Mouse (Mus musculus) liver, adult 2 months (tissue): Measurements from ENCODE around the gene Tnpo2.

Experiments used
- CTCF ChIP-seq: fragments of 200-500 bp; IDR thresholded peaks from 2 replicates; pipeline ENCODE4 v1.5.1; 2011; ENCODE audit warnings: low read depth, low read length, control low read depth
- POLR2A ChIP-seq: fragments of 200-500 bp; IDR thresholded peaks from 2 replicates; pipeline ENCODE4 v1.6.1; 2011; ENCODE audit warnings: low read length, control low read depth; ENCODE audit not compliant: insufficient read depth; ENCODE audit errors: extremely low read depth

- no peak for TF ChIP-seq POLR2A
- no peak for TF ChIP-seq CTCF
Measured at GRCm38 (mm10) chr8:85081216-85081555, 44.5 kb downstream of the Tnpo2 start, which contains the start of gene Wdr83.
